Mouse (Mus musculus) limb, embryonic 12.5 days (tissue): ENCODE measurements at regions not wholly inside any gene's neighbourhood (a gene's known extent, or its start where the extent isn't known, plus 50 kb on each side); places are given as distances from the start of the nearest gene placed in this dataset.

Experiments
- ATAC-seq: fragments of 200-750 bp; cut with Nextera tagmentation; 2 replicates; pipeline ENCODE4 v1.8.0; 2017; ENCODE audit warnings: low read depth, moderate TSS enrichment; ENCODE audit not compliant: insufficient number of reproducible peaks, insufficient read depth, low FRiP score, low TSS enrichment
- H3K27ac ChIP-seq: fragments of 300-500 bp; sonication (generic); 2 replicates; pipeline ENCODE4 v1.5.1; 2016; ENCODE audit warnings: mild to moderate bottlenecking, moderate library complexity
- H3K27me3 ChIP-seq: fragments of 300-500 bp; sonication (generic); 2 replicates; pipeline ENCODE4 v1.6.1; 2016; ENCODE audit warnings: mild to moderate bottlenecking, moderate library complexity
- H3K36me3 ChIP-seq: fragments of 300-500 bp; sonication (generic); 2 replicates; pipeline ENCODE4 v1.6.1; 2016; ENCODE audit warnings: mild to moderate bottlenecking, moderate library complexity
- H3K4me1 ChIP-seq: fragments of 300-500 bp; sonication (generic); replicated peaks from 2 replicates; pipeline ENCODE4 v1.6.1; 2016
- H3K4me2 ChIP-seq: fragments of 300-500 bp; sonication (generic); 2 replicates; pipeline ENCODE4 v1.6.1; 2016; ENCODE audit warnings: mild to moderate bottlenecking, moderate library complexity
- H3K4me3 ChIP-seq: fragments of 300-500 bp; sonication (generic); replicated peaks from 2 replicates; pipeline ENCODE4 v1.5.1; 2016; ENCODE audit warnings: mild to moderate bottlenecking
- H3K9ac ChIP-seq: fragments of 300-500 bp; sonication (generic); replicated peaks from 2 replicates; pipeline ENCODE4 v1.6.1; 2016; ENCODE audit warnings: mild to moderate bottlenecking, moderate library complexity
- H3K9me3 ChIP-seq: fragments of 300-500 bp; sonication (generic); 2 replicates; pipeline ENCODE4 v1.6.1; 2016; ENCODE audit warnings: mild to moderate bottlenecking, moderate library complexity
- WGBS: fragments of 180-500 bp; shearing (Covaris S2); methylation state at CpG from one replicate; pipeline ENCODE4 v1.1.7; 2016; 5-methylcytosine and 5-hydroxymethylcytosine counted together

DNA sequence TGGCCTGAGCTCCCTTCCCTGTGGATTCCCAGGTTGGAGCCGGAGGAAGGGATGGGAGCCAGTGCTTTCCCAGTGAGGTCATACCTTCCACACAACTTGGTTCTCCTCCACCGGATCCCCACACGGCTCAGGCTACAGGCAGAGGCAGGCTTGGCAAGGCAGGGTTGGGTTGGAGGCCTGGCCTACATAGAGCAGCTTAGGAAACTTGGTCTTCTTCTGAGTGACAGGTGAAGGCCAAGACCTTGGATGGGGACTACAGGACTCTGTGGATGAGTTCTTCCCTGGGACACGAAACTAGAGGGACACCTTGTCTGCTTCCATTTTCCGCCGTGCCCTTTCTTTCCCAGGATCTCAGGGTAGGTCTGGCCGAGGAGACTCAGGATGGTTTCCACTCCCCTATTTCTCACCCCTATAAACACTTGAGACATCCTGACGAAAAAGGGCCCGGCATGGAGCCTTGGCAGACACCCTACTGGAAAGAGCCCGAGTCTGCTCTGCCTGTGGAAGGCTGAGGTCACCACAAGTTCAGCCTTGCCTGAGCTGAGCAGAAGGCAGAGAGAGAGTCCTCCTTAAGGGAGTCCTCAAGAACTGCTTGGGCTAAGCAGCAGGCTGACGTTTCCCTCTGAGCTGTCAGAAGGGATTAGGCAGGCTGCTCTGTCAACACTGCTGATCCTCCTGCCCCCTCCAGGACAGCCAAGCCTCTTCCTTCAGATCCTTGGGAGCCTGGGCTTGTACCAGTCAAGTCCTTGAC lies 207.5 kb upstream of the Tle3 start:
- Histone ChIP-seq H3K4me2 (0 out of 2 replicates have a peak overlapping the region, but pooled peaks have one; percentile 28), H3K9ac (no peak overlapping the region), H3K9me3 (no peaks in the 10 kb centered on the region), H3K27me3 (peaks cover 31% of the 10 kb centered on the region), H3K27ac (peak overlapping the region; percentile 32), H3K4me1 (peaks cover 57% of the 10 kb centered on the region), H3K4me3 (no peak overlapping the region), H3K36me3 (no peaks in the 10 kb centered on the region)
- 0 out of 2 replicates have a peak, but pooled peaks have one; percentile 33 for ATAC-seq
- 46% methylated on average over 11 of the region's 11 CpGs for WGBS

- Histone ChIP-seq H3K9me3 (no peaks in the 10 kb centered on the region), H3K27ac (no peak overlapping the region), H3K9ac (no peak overlapping the region), H3K27me3 (peaks cover 33% of the 10 kb centered on the region), H3K4me1 (peaks cover 57% of the 10 kb centered on the region), H3K4me2 (no peak overlapping the region), H3K4me3 (no peak overlapping the region), H3K36me3 (no peaks in the 10 kb centered on the region)
- WGBS, result 84% methylated on average over 2 of the region's 2 CpGs
- no peak for ATAC-seq
These were observed 206.1 kb upstream of the Tle3 start for GRCm38 (mm10) chr9:61166115-61166514.

DNA sequence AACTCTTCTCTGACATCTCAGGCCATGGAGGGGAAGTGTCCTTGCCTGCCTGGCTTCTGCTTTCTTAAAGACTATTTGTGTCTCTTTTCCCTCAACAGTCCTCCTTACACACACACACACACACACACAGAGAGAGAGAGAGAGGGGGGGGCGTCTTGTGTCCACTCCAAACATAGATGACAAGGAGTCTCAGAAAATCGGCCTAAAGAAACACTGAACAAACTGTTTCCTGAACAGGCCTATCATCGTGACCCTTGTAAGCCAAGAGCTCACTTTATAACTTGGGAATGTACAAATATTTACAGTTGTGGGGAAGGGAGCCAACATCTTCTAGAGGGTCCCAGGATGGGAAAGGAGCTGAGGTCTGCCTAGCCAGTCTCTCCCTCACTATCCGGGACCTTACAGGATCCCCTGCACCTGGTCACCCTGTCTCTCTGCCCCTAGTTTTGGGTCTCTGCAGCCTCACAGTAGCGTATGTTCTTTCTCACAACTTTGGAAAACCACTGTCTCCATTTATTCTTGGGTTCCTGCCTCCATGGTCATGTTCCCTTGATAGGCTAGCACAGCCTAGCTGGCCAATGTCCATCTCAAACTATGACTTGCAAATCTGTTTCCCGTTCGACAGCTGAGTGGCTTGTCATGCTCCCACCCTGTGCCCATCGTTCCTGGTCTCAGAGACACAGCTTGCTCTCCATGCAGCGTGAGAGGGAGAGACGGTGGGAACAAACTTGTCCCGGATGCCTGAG lies 204.9 kb upstream of the Tle3 start:
- no peak for ATAC-seq
- peaks cover 32% of the 10 kb centered on the region for H3K27me3 ChIP-seq
- no peak overlapping the region for H3K27ac ChIP-seq
- H3K4me3 ChIP-seq, result no peak overlapping the region
- WGBS, result 73% methylated on average over 11 of the region's 11 CpGs
- no peak overlapping the region for H3K9ac ChIP-seq
- H3K36me3 ChIP-seq, result no peaks in the 10 kb centered on the region
- H3K4me2 ChIP-seq, result no peak overlapping the region
- H3K4me1 ChIP-seq, result peaks cover 52% of the 10 kb centered on the region
- H3K9me3 ChIP-seq, result no peaks in the 10 kb centered on the region

DNA sequence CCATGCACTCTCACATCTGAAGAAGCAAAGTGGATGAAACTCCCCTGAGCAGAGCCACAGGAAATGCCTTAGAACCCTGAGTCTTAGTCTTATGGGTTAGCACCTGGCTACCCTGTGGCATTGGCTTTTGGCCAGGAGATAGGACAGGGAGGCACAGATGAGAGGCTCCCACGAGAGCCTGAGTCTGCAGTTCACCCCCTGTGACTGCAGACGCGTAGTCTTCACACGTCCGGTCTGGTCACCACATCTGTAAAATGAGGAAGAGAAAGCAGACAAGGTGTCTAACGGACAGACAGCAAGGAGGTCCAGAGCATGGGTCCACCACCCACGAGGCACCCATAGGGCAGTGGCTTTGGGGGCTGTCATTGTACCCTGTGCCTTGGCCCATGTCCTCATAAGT lies 203.2 kb upstream of the Tle3 start:
- no peaks in the 10 kb centered on the region for H3K9me3 ChIP-seq
- no peak overlapping the region for H3K4me3 ChIP-seq
- H3K27me3 ChIP-seq, result peaks cover 26% of the 10 kb centered on the region
- H3K4me1 ChIP-seq, result peaks cover 36% of the 10 kb centered on the region
- no peak overlapping the region for H3K27ac ChIP-seq
- H3K36me3 ChIP-seq, result no peaks in the 10 kb centered on the region
- ATAC-seq, result no peak
- H3K4me2 ChIP-seq, result no peak overlapping the region
- H3K9ac ChIP-seq, result no peak overlapping the region
- 69% methylated on average over 7 of the region's 7 CpGs for WGBS

- Histone ChIP-seq H3K4me2 (no peak overlapping the region), H3K36me3 (no peaks in the 10 kb centered on the region), H3K27ac (no peak overlapping the region), H3K4me1 (peaks cover 29% of the 10 kb centered on the region), H3K9me3 (no peaks in the 10 kb centered on the region), H3K27me3 (peaks cover 26% of the 10 kb centered on the region), H3K4me3 (no peak overlapping the region), H3K9ac (no peak overlapping the region)
- ATAC-seq, result no peak
- 72% methylated on average over 9 of the region's 9 CpGs for WGBS
These were observed 202.6 kb upstream of the Tle3 start for GRCm38 (mm10) chr9:61169506-61170090.

DNA sequence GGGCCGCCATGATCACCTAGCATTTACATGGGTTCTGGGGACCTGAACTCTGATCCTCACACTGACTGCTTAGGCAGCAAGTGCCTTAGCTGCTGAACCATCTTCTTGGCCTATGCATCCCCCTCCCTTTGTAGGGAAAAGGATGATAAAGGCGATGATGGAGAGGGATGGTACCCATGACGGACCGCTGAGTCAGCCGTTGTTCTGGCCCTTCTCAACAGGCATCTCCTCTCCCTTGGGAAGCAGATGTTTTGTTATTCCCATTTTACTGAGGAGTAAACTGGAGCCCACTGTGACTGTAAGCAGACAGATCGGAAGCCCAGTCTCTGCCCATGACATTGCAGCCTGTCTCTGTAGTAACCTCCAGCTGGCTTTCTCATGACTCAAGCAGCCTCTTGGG lies 201.2 kb upstream of the Tle3 start:
- H3K27ac ChIP-seq, result no peak overlapping the region
- H3K27me3 ChIP-seq, result peaks cover 24% of the 10 kb centered on the region
- H3K36me3 ChIP-seq, result no peaks in the 10 kb centered on the region
- H3K4me2 ChIP-seq, result no peak overlapping the region
- 95% methylated on average over 6 of the region's 6 CpGs for WGBS
- peaks cover 23% of the 10 kb centered on the region for H3K4me1 ChIP-seq
- H3K9me3 ChIP-seq, result no peaks in the 10 kb centered on the region
- H3K9ac ChIP-seq, result no peak overlapping the region
- no peak for ATAC-seq
- H3K4me3 ChIP-seq, result no peak overlapping the region

DNA sequence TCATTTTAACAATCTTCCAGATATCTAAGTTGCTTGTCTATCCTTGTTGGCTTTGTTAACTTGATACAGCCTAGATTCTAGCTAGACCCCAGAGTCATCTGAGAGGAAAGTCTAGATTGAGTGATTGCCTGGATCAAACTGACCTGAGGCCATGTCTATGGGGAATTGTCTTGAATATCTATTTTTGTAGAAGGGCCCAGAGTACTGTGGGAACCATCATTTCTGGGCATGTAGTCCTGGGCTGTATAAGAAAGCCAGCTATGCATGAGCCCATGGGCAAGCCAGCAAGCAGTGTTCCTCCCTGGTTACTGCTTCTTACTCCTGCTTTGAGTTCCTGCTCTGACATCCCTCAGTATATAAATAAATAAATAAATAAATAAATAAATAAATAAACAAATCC lies 199.7 kb upstream of the Tle3 start:
- no peaks in the 10 kb centered on the region for H3K9me3 ChIP-seq
- H3K9ac ChIP-seq, result no peak overlapping the region
- H3K27me3 ChIP-seq, result peaks cover 20% of the 10 kb centered on the region
- H3K4me1 ChIP-seq, result peaks cover 19% of the 10 kb centered on the region
- H3K36me3 ChIP-seq, result no peaks in the 10 kb centered on the region
- no peak overlapping the region for H3K4me3 ChIP-seq
- ATAC-seq, result no peak
- H3K27ac ChIP-seq, result no peak overlapping the region
- no peak overlapping the region for H3K4me2 ChIP-seq

DNA sequence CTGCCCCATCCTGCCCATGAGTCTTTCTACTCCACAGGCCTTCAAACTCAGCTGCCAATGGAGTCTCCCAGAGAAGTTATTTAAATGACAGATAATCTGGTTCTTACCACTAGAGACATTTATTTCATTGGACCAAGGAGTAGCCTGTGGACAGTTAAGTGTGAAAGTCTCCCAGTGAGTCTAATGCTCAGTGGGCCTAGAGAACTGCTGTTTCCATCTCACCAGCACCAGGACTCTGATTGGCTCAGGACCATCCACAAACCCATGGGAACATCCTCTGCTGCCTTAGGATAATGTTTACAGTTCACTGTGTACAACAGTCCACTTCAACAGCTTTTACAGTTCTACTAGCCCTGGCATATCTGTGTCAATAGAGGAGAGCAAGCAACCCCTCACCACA lies 198.6 kb upstream of the Tle3 start:
- H3K4me2 ChIP-seq, result no peak overlapping the region
- H3K9ac ChIP-seq, result no peak overlapping the region
- no peak overlapping the region for H3K4me3 ChIP-seq
- no peak overlapping the region for H3K27ac ChIP-seq
- peaks cover 20% of the 10 kb centered on the region for H3K27me3 ChIP-seq
- no peaks in the 10 kb centered on the region for H3K9me3 ChIP-seq
- H3K4me1 ChIP-seq, result peaks cover 8% of the 10 kb centered on the region
- no peak for ATAC-seq
- no peaks in the 10 kb centered on the region for H3K36me3 ChIP-seq

- ATAC-seq, result no peak
- H3K27ac ChIP-seq, result no peak overlapping the region
- H3K9ac ChIP-seq, result no peak overlapping the region
- H3K9me3 ChIP-seq, result no peaks in the 10 kb centered on the region
- no peak overlapping the region for H3K4me2 ChIP-seq
- H3K27me3 ChIP-seq, result peaks cover 20% of the 10 kb centered on the region
- no peaks in the 10 kb centered on the region for H3K4me1 ChIP-seq
- no peaks in the 10 kb centered on the region for H3K36me3 ChIP-seq
- no peak overlapping the region for H3K4me3 ChIP-seq
- WGBS, result 91% methylated on average over 2 of the region's 2 CpGs
These were observed 196.8 kb upstream of the Tle3 start for GRCm38 (mm10) chr9:61175381-61175780.

DNA sequence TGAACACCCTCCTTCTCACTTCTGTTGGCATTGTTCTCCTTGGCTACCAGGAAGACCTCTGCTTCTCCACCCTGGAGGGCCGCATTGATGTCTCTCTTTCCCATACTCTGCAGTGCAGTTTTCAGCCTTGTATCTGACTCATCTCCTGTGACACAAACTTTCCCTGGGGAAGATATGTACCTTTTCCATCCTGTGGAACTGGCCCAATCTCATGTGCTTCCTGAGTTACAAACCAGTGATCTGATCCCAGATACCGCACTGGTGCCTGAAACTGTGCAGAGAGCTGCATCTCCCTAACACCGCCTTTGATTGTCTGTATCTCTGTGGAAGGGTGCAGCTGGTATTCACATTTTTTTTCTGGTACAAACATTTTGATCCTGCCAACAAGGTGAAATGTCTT lies 195.3 kb upstream of the Tle3 start:
- no peaks in the 10 kb centered on the region for H3K4me1 ChIP-seq
- no peak overlapping the region for H3K4me3 ChIP-seq
- WGBS, result 85% methylated on average over 3 of the region's 3 CpGs
- H3K27ac ChIP-seq, result no peak overlapping the region
- no peak overlapping the region for H3K4me2 ChIP-seq
- H3K9ac ChIP-seq, result no peak overlapping the region
- H3K36me3 ChIP-seq, result no peaks in the 10 kb centered on the region
- no peak for ATAC-seq
- peaks cover 15% of the 10 kb centered on the region for H3K27me3 ChIP-seq
- no peaks in the 10 kb centered on the region for H3K9me3 ChIP-seq

- Histone ChIP-seq H3K36me3 (no peaks in the 10 kb centered on the region), H3K4me2 (no peak overlapping the region), H3K9me3 (peaks cover 8% of the 10 kb centered on the region; the same call in 1 of the 2 replicates), H3K27ac (no peak overlapping the region), H3K9ac (no peak overlapping the region), H3K4me3 (no peak overlapping the region), H3K27me3 (no peaks in the 10 kb centered on the region; the same call in 1 of the 2 replicates), H3K4me1 (peaks cover 6% of the 10 kb centered on the region)
- no peak for ATAC-seq
- WGBS, result 63% methylated on average over 8 of the region's 8 CpGs
These were observed 185.4 kb upstream of the Tle3 start for GRCm38 (mm10) chr9:61186541-61187420.
